Mouse (Mus musculus) cerebellum, postnatal 36 days (tissue): ENCODE results near the gene Arhgef17.
A peak's percentile ranks its signal among the peaks of the same experiment; 100 is the strongest.

Source experiments
- DNase-seq, 2 experiments: peaks; one replicate each; pipeline ENCODE4 v3.0.0; 2021 to 2022; ENCODE audit warnings: mixed read lengths in 2 of 2

Gene Arhgef17

GRCm38 (mm10) chr7:100941169-100941568 is 9.3 kb upstream of the Arhgef17 start:
- no peak for DNase-seq

GRCm38 (mm10) chr7:100938106-100938505 is 6.2 kb upstream of the Arhgef17 start:
- no peak for DNase-seq

GRCm38 (mm10) chr7:100937481-100937880 is 5.6 kb upstream of the Arhgef17 start:
- no peak for DNase-seq

GRCm38 (mm10) chr7:100933520-100933919 is 1.6 kb upstream of the Arhgef17 start:
- no peak for DNase-seq

GRCm38 (mm10) chr7:100932481-100933007 is 637 bp upstream of the Arhgef17 start:
- peak; percentile 35 to 37 for DNase-seq

- no peak for DNase-seq
These were observed 486 bp downstream of the Arhgef17 start for GRCm38 (mm10) chr7:100931316-100931925.

- no peak for DNase-seq
These were observed 1.1 kb downstream of the Arhgef17 start for GRCm38 (mm10) chr7:100930619-100931315.

- no peak for DNase-seq
These were observed 2.1 kb downstream of the Arhgef17 start for GRCm38 (mm10) chr7:100929639-100930303.

- DNase-seq: no peak
These were observed 3.5 kb downstream of the Arhgef17 start for GRCm38 (mm10) chr7:100928456-100928855.

- no peak for DNase-seq
These were observed 4.5 kb downstream of the Arhgef17 start for GRCm38 (mm10) chr7:100927287-100928000.

- no peak for DNase-seq
These were observed 5.5 kb downstream of the Arhgef17 start for GRCm38 (mm10) chr7:100926311-100926923.

GRCm38 (mm10) chr7:100924674-100925445 is 7.0 kb downstream of the Arhgef17 start:
- DNase-seq: no peak

- no peak for DNase-seq
These were observed 7.7 kb downstream of the Arhgef17 start for GRCm38 (mm10) chr7:100924200-100924599.

- no peak for DNase-seq
These were observed 9.0 kb downstream of the Arhgef17 start for GRCm38 (mm10) chr7:100922907-100923306.

- no peak for DNase-seq
These were observed 10.6 kb downstream of the Arhgef17 start for GRCm38 (mm10) chr7:100921289-100921688.

GRCm38 (mm10) chr7:100919809-100920107 is 12.1 kb downstream of the Arhgef17 start:
- DNase-seq: no peak

GRCm38 (mm10) chr7:100919006-100919808 is 12.7 kb downstream of the Arhgef17 start:
- DNase-seq: no peak

- no peak for DNase-seq
These were observed 13.7 kb downstream of the Arhgef17 start for GRCm38 (mm10) chr7:100918176-100918575.

- DNase-seq: no peak
These were observed 14.2 kb downstream of the Arhgef17 start for GRCm38 (mm10) chr7:100917751-100918150.

GRCm38 (mm10) chr7:100916526-100916925 is 15.4 kb downstream of the Arhgef17 start:
- no peak for DNase-seq

- DNase-seq: no peak
These were observed 16.7 kb downstream of the Arhgef17 start for GRCm38 (mm10) chr7:100915204-100915603.
